Mouse (Mus musculus) heart, adult 9 months (tissue): ENCODE results near the gene Cryzl2.

ENCODE experiments used
- DNase-seq, 2 experiments: peaks; one replicate each; pipeline ENCODE4 v3.0.0; 2022; ENCODE audit warnings: low spot score in 2 of 2

The Cryzl2 gene

GRCm38 (mm10) chr1:157443026-157443722 is 15.2 kb upstream of the Cryzl2 start:
- peak; percentile 81 to 90 for DNase-seq

GRCm38 (mm10) chr1:157443723-157444561 is 14.4 kb upstream of the Cryzl2 start:
- DNase-seq = peak; percentile 53 to 54

GRCm38 (mm10) chr1:157444632-157445300 is 13.6 kb upstream of the Cryzl2 start:
- DNase-seq = peak; percentile 37 to 49

GRCm38 (mm10) chr1:157445398-157445910 is 12.9 kb upstream of the Cryzl2 start:
- DNase-seq = no peak

GRCm38 (mm10) chr1:157446325-157446724 is 12.1 kb upstream of the Cryzl2 start:
- DNase-seq = peak; percentile 66 to 85

GRCm38 (mm10) chr1:157447142-157447541 is 11.2 kb upstream of the Cryzl2 start:
- DNase-seq = no peak

- DNase-seq = peak in 1 of 2 experiments; percentile 70
Observed at GRCm38 (mm10) chr1:157448164-157448804, 10.1 kb upstream of the Cryzl2 start.

GRCm38 (mm10) chr1:157448805-157449188 is 9.6 kb upstream of the Cryzl2 start:
- peak in 1 of 2 experiments; percentile 37 for DNase-seq

GRCm38 (mm10) chr1:157449532-157449931 is 8.8 kb upstream of the Cryzl2 start:
- DNase-seq = peak; percentile 43 to 56

GRCm38 (mm10) chr1:157449981-157450636 is 8.3 kb upstream of the Cryzl2 start:
- peak; percentile 90 to 95 for DNase-seq

- DNase-seq = no peak
Observed at GRCm38 (mm10) chr1:157452284-157452683, 6.1 kb upstream of the Cryzl2 start.

GRCm38 (mm10) chr1:157452759-157453549 is 5.4 kb upstream of the Cryzl2 start:
- no peak for DNase-seq

GRCm38 (mm10) chr1:157454876-157455275 is 3.5 kb upstream of the Cryzl2 start:
- no peak for DNase-seq

GRCm38 (mm10) chr1:157457789-157458188 is 588 bp upstream of the Cryzl2 start:
- no peak for DNase-seq

GRCm38 (mm10) chr1:157459904-157460303 is 1.5 kb downstream of the Cryzl2 start:
- no peak for DNase-seq

GRCm38 (mm10) chr1:157461276-157461675 is 2.9 kb downstream of the Cryzl2 start:
- no peak for DNase-seq

- no peak for DNase-seq
Observed at GRCm38 (mm10) chr1:157462336-157462735, 4.0 kb downstream of the Cryzl2 start.

GRCm38 (mm10) chr1:157465194-157465593 is 6.8 kb downstream of the Cryzl2 start:
- peak; percentile 31 to 61 for DNase-seq

GRCm38 (mm10) chr1:157467866-157468265 is 9.5 kb downstream of the Cryzl2 start:
- DNase-seq = no peak

GRCm38 (mm10) chr1:157470761-157471386 is 12.5 kb downstream of the Cryzl2 start:
- no peak for DNase-seq
